Mouse (Mus musculus): ENCODE measurements around the gene Cnnm2. TPM values are rescaled to one million over a fixed set of nuclear protein-coding genes. Genes with fewer than 3 reads are reported as not detected.

Gene Cnnm2
- total and polyA plus RNA-seq, 3 experiments, result 16.2 to 67.6 (median 27.1) TPM

DNA sequence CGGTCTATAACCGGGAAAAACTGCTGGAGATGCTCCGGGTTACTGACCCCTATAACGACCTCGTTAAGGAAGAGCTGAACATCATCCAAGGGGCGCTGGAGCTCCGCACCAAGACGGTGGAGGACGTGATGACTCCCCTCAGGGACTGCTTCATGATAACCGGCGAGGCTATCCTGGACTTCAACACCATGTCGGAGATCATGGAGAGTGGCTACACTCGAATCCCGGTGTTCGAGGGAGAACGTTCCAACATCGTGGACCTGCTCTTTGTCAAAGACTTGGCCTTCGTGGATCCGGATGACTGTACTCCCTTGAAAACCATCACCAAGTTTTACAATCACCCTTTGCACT is 1.6 kb downstream of the Cnnm2 start:
- H3K27me3 ChIP-seq (ENCODE audit: insufficient read depth, low read length), result no peaks in the 10 kb centered on the region
- H3K9me3 ChIP-seq (replicated peaks), result no peaks in the 10 kb centered on the region
- peak overlapping the region; percentile 83 for H3K4me3 ChIP-seq (ENCODE audit: low read depth, low read length)
- peaks cover 45% of the 10 kb centered on the region for H3K4me1 ChIP-seq (ENCODE audit: insufficient read depth, low read depth, low read length)
- DNase-seq (ENCODE audit: low spot score) (no peak), ATAC-seq (ENCODE audit: extremely low read depth, insufficient number of reproducible peaks, low FRiP score, poor library complexity, severe bottlenecking) (no peak)
- TF ChIP-seq CTCF (IDR thresholded peaks at IDR 0.05; ENCODE audit: low read depth, low read length) (no peak), GATA2 (IDR thresholded peaks at IDR 0.05; ENCODE audit: borderline replicate concordance, low read depth, low read length) (no peak), POLR2AphosphoS5 (IDR thresholded peaks at IDR 0.05; ENCODE audit: insufficient replicate concordance, low read depth, low read length) (no peak), TAL1 (conservative IDR thresholded peaks at IDR 0.05; ENCODE audit: low read depth, low read length) (no peak), GATA1 (IDR thresholded peaks at IDR 0.05; ENCODE audit: borderline replicate concordance, low read length) (no peak)
- peaks cover 21% of the 10 kb centered on the region for H3K36me3 ChIP-seq (replicated peaks)

DNA sequence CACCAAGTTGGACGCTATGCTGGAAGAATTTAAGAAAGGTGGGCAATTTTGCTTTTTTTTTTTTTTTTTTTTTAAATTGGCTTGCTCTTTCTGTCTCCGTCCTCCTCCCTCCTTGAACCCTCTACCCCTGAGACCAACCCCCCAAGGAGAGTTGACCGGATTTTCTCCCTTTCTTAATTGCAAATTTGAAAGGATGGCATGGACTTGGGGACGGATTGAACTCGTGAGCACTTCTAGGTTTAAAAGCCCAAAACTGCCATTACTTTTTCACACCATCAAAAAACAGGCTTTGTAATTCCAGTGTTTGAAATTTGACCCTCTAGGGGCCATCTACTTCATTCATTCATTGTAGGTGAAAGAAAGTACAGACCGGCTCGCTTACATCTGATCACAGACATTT is 2.0 kb downstream of the Cnnm2 start:
- Histone ChIP-seq H3K36me3 (replicated peaks) (peaks cover 24% of the 10 kb centered on the region), H3K4me1 (ENCODE audit: insufficient read depth, low read depth, low read length) (peaks cover 49% of the 10 kb centered on the region), H3K27me3 (ENCODE audit: insufficient read depth, low read length) (no peaks in the 10 kb centered on the region), H3K4me3 (ENCODE audit: low read depth, low read length) (peak overlapping the region; percentile 83), H3K9me3 (replicated peaks) (no peaks in the 10 kb centered on the region)
- DNase-seq (ENCODE audit: low spot score) (no peak), ATAC-seq (ENCODE audit: extremely low read depth, insufficient number of reproducible peaks, low FRiP score, poor library complexity, severe bottlenecking) (no peak)
- no peak for TF ChIP-seq GATA2 (IDR thresholded peaks at IDR 0.05; ENCODE audit: borderline replicate concordance, low read depth, low read length)
- TF ChIP-seq GATA1 (IDR thresholded peaks at IDR 0.05; ENCODE audit: borderline replicate concordance, low read length), result no peak
- TF ChIP-seq CTCF (IDR thresholded peaks at IDR 0.05; ENCODE audit: low read depth, low read length), result no peak
- no peak for TF ChIP-seq TAL1 (conservative IDR thresholded peaks at IDR 0.05; ENCODE audit: low read depth, low read length)
- no peak for TF ChIP-seq POLR2AphosphoS5 (IDR thresholded peaks at IDR 0.05; ENCODE audit: insufficient replicate concordance, low read depth, low read length)

DNA sequence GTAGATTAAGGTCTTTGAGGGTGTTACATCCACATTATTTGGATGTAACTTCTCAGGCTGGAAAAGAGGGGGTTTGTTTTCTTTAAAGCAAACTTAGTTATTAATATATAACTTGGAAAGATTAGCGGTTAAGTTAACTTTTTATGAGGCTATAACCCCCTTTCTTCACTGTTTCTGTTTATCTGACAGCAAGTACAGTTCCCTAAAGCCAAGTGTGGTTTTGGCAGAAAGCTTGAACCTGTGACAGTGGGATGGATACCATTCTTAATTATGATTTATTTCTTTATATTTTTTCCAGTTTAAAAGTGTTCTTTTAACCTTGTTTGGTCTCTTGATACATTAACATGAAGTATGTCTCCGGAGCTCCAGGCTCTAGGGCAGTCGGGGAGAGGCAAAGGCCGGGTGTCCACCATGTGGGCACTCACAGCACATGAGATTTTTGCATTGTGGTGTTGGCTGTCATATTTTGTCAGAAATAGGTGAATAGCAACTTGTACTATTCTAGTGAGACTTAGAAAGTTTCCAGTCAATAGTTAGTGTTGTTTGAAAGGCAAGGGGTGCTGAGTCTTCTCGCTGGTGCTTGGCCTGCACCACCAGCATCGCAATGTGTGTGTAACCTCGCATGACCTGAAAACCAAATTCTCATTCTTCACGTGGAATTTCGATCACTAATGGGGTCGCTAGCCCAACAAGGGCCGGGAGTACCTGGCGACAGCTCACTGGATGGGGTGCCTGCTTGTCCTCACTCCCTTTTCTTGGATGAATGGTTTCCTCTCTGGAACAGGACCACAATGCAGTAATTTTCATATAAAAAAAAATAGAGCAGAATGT is 2.8 kb downstream of the Cnnm2 start:
- H3K27me3 ChIP-seq (ENCODE audit: insufficient read depth, low read length), result no peaks in the 10 kb centered on the region
- H3K4me1 ChIP-seq (ENCODE audit: insufficient read depth, low read depth, low read length), result peaks cover 53% of the 10 kb centered on the region
- H3K9me3 ChIP-seq (replicated peaks), result no peaks in the 10 kb centered on the region
- TF ChIP-seq GATA2 (IDR thresholded peaks at IDR 0.05; ENCODE audit: borderline replicate concordance, low read depth, low read length) (no peak), CTCF (IDR thresholded peaks at IDR 0.05; ENCODE audit: low read depth, low read length) (no peak), POLR2AphosphoS5 (IDR thresholded peaks at IDR 0.05; ENCODE audit: insufficient replicate concordance, low read depth, low read length) (no peak), GATA1 (IDR thresholded peaks at IDR 0.05; ENCODE audit: borderline replicate concordance, low read length) (no peak), TAL1 (conservative IDR thresholded peaks at IDR 0.05; ENCODE audit: low read depth, low read length) (no peak)
- DNase-seq (ENCODE audit: low spot score) (no peak), ATAC-seq (ENCODE audit: extremely low read depth, insufficient number of reproducible peaks, low FRiP score, poor library complexity, severe bottlenecking) (no peak)
- peaks cover 31% of the 10 kb centered on the region for H3K36me3 ChIP-seq (replicated peaks)
- peak overlapping the region; percentile 83 for H3K4me3 ChIP-seq (ENCODE audit: low read depth, low read length)

DNA sequence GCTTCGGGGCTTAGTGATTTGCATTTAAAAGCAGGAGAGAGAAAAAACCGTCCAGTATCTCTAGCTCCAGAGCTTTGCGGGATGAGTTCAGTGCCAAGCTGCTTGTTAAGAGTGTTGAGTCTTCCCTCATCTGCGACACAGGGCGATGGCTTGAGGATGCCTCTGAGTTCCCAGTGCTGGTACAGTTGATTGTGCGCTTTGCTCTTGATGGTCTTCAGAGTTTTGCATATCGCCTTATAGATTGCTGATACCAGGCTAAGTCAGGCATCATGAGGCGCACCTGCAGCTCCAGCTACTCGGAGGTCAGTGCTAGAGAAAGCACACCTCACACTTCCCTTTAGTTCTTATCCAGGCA is 3.3 kb downstream of the Cnnm2 start:
- Histone ChIP-seq H3K9me3 (replicated peaks) (no peaks in the 10 kb centered on the region), H3K27me3 (ENCODE audit: insufficient read depth, low read length) (no peaks in the 10 kb centered on the region), H3K36me3 (replicated peaks) (peaks cover 37% of the 10 kb centered on the region), H3K4me3 (ENCODE audit: low read depth, low read length) (peak overlapping the region; percentile 83), H3K4me1 (ENCODE audit: insufficient read depth, low read depth, low read length) (peaks cover 58% of the 10 kb centered on the region)
- ATAC-seq (ENCODE audit: extremely low read depth, insufficient number of reproducible peaks, low FRiP score, poor library complexity, severe bottlenecking) (no peak), DNase-seq (ENCODE audit: low spot score) (no peak)
- TF ChIP-seq GATA1 (IDR thresholded peaks at IDR 0.05; ENCODE audit: borderline replicate concordance, low read length) (no peak), POLR2AphosphoS5 (IDR thresholded peaks at IDR 0.05; ENCODE audit: insufficient replicate concordance, low read depth, low read length) (no peak), CTCF (IDR thresholded peaks at IDR 0.05; ENCODE audit: low read depth, low read length) (no peak)

DNA sequence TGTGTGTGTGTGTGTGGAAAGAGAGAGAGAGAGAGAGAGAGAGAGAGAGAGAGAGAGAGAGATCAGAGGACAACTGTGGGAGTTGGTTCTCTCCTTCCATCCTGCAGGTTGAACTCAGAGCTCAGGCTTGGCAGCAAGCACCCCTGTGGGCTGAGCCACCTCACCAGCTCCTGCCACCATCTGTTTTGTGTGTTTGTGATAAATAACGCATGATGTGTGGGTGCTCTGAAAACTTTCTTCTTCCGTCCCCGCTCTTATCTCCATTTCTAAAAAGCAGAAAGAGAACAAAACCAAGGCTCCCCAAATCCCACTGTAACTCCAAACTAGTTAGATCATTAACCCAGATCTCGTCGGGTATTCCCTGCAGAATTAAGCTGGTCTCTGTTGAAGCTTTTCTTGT is 4.7 kb downstream of the Cnnm2 start:
- ATAC-seq (ENCODE audit: extremely low read depth, insufficient number of reproducible peaks, low FRiP score, poor library complexity, severe bottlenecking) (no peak), DNase-seq (ENCODE audit: low spot score) (no peak)
- Histone ChIP-seq H3K4me1 (ENCODE audit: insufficient read depth, low read depth, low read length) (peaks cover 62% of the 10 kb centered on the region), H3K36me3 (replicated peaks) (peaks cover 47% of the 10 kb centered on the region), H3K4me3 (ENCODE audit: low read depth, low read length) (peak overlapping the region; percentile 68), H3K27me3 (ENCODE audit: insufficient read depth, low read length) (no peaks in the 10 kb centered on the region), H3K9me3 (replicated peaks) (no peaks in the 10 kb centered on the region)
- TF ChIP-seq POLR2AphosphoS5 (IDR thresholded peaks at IDR 0.05; ENCODE audit: insufficient replicate concordance, low read depth, low read length) (no peak), TAL1 (conservative IDR thresholded peaks at IDR 0.05; ENCODE audit: low read depth, low read length) (no peak), CTCF (IDR thresholded peaks at IDR 0.05; ENCODE audit: low read depth, low read length) (no peak), GATA2 (IDR thresholded peaks at IDR 0.05; ENCODE audit: borderline replicate concordance, low read depth, low read length) (no peak), GATA1 (IDR thresholded peaks at IDR 0.05; ENCODE audit: borderline replicate concordance, low read length) (no peak)

DNA sequence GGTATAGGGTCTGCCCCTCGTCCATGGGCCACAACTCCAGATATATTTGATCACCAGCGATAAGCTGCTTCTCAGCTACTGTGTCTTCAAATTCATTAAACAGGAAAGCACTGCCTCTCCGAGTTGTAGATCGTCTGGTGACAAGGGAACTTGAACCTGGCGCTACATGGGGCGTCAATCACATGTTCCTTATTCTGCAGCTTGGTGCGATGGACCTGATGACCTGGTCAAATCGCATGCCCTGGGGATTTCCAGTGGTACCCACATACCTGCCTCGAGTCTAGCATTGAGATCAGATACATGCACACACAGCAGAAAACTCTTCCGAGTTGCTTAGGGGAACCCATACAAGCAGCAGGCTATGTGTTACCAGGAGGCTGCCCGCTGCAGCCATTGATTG is 8.4 kb downstream of the Cnnm2 start:
- TF ChIP-seq POLR2AphosphoS5 (IDR thresholded peaks at IDR 0.05; ENCODE audit: insufficient replicate concordance, low read depth, low read length) (no peak), CTCF (IDR thresholded peaks at IDR 0.05; ENCODE audit: low read depth, low read length) (no peak), GATA1 (IDR thresholded peaks at IDR 0.05; ENCODE audit: borderline replicate concordance, low read length) (no peak), GATA2 (IDR thresholded peaks at IDR 0.05; ENCODE audit: borderline replicate concordance, low read depth, low read length) (no peak), TAL1 (conservative IDR thresholded peaks at IDR 0.05; ENCODE audit: low read depth, low read length) (no peak)
- ATAC-seq (ENCODE audit: extremely low read depth, insufficient number of reproducible peaks, low FRiP score, poor library complexity, severe bottlenecking), result no peak
- H3K9me3 ChIP-seq (replicated peaks), result no peaks in the 10 kb centered on the region
- H3K27me3 ChIP-seq (ENCODE audit: insufficient read depth, low read length), result no peaks in the 10 kb centered on the region
- H3K4me3 ChIP-seq (ENCODE audit: low read depth, low read length), result peak overlapping the region; percentile 14; the same call in 1 of the 2 replicates
- H3K36me3 ChIP-seq (replicated peaks), result peaks cover 58% of the 10 kb centered on the region
- peaks cover 55% of the 10 kb centered on the region for H3K4me1 ChIP-seq (ENCODE audit: insufficient read depth, low read depth, low read length)
- no peak for DNase-seq (ENCODE audit: low spot score)
